Mouse (Mus musculus): ENCODE data around the gene Gm5286. TPM values are rescaled to one million over a fixed set of nuclear protein-coding genes. Genes with fewer than 3 reads are reported as not detected.
"Not testable (repeated sequence)": the region's sequence is repeated elsewhere in the genome, so short reads cannot be mapped to it uniquely, and the experiment has no call there.

The Gm5286 gene
- polyA plus RNA-seq (2016; fragmentation: Nextera tagmentation; extraction: Ambion mirVana): not detected in 2 replicates

GRCm38 (mm10) chr3:94196414-94196813 is at the start of gene Gm5286:
Gm5286 (plus strand) TSS chr3:94196714.
- ATAC-seq (ENCODE audit: insufficient number of reproducible peaks, insufficient read depth, low FRiP score, low TSS enrichment): not testable (repeated sequence)
- WGBS: 80% methylated on average over 3 of the region's 4 CpGs

GRCm38 (mm10) chr3:94167351-94167750 is 29.2 kb upstream of the Gm5286 start:
- not testable (repeated sequence) for H3K27ac ChIP-seq; H3K36me3 ChIP-seq; H3K4me2 ChIP-seq (replicated peaks); H3K9ac ChIP-seq; H3K9me3 ChIP-seq; H3K27me3 ChIP-seq; ATAC-seq (ENCODE audit: insufficient number of reproducible peaks, insufficient read depth, low FRiP score, low TSS enrichment); H3K4me3 ChIP-seq; H3K4me1 ChIP-seq

More at GRCm38 (mm10) chr3:94196414-94196813, at the start of gene Gm5286:
- not testable (repeated sequence) for H3K4me2 ChIP-seq (replicated peaks); H3K27me3 ChIP-seq; H3K36me3 ChIP-seq; H3K9ac ChIP-seq; H3K4me3 ChIP-seq; H3K27ac ChIP-seq; H3K4me1 ChIP-seq; H3K9me3 ChIP-seq

GRCm38 (mm10) chr3:94178093-94178492 is 18.4 kb upstream of the Gm5286 start, which contains the start of gene Gm10696:
Gm10696 (minus strand) TSS chr3:94178193.
- 82% methylated on average over 1 of the region's 1 CpGs for WGBS
- not testable (repeated sequence) for H3K9me3 ChIP-seq; H3K4me3 ChIP-seq; H3K4me1 ChIP-seq; H3K9ac ChIP-seq; ATAC-seq (ENCODE audit: insufficient number of reproducible peaks, insufficient read depth, low FRiP score, low TSS enrichment); H3K27ac ChIP-seq; H3K4me2 ChIP-seq (replicated peaks); H3K36me3 ChIP-seq; H3K27me3 ChIP-seq

Other genes with a start within 250 kb of the Gm5286 start
- not detected in 2 replicates for gene Tdpoz5, start 235.4 kb upstream of the Gm5286 start, polyA plus RNA-seq (2016; fragmentation: Nextera tagmentation; extraction: Ambion mirVana)
- not detected in 2 replicates for gene Gm9125, start 141.8 kb upstream of the Gm5286 start, polyA plus RNA-seq (2016; fragmentation: Nextera tagmentation; extraction: Ambion mirVana)
- not detected in 2 replicates for gene Gm10697, start 124.1 kb upstream of the Gm5286 start, polyA plus RNA-seq (2016; fragmentation: Nextera tagmentation; extraction: Ambion mirVana)
- gene Gm10696, start 18.5 kb upstream of the Gm5286 start, polyA plus RNA-seq (2016; fragmentation: Nextera tagmentation; extraction: Ambion mirVana): not detected in 2 replicates
- not detected in 2 replicates for gene Gm4778, start 67.3 kb downstream of the Gm5286 start, polyA plus RNA-seq (2016; fragmentation: Nextera tagmentation; extraction: Ambion mirVana)
- 11.7 and 12.3 TPM in 2 replicates for gene Them4, start 113.4 kb downstream of the Gm5286 start, polyA plus RNA-seq (2016; fragmentation: Nextera tagmentation; extraction: Ambion mirVana)
- gene Them5, start 145.4 kb downstream of the Gm5286 start, polyA plus RNA-seq (2016; fragmentation: Nextera tagmentation; extraction: Ambion mirVana): not detected in 2 replicates
- 2.8 and 3.6 TPM in 2 replicates for gene C2cd4d, start 165.7 kb downstream of the Gm5286 start, polyA plus RNA-seq (2016; fragmentation: Nextera tagmentation; extraction: Ambion mirVana)
- 0.72 and 0.88 TPM in 2 replicates for gene Rorc, start 176.1 kb downstream of the Gm5286 start, polyA plus RNA-seq (2016; fragmentation: Nextera tagmentation; extraction: Ambion mirVana)
- gene Lingo4, start 201.8 kb downstream of the Gm5286 start, polyA plus RNA-seq (2016; fragmentation: Nextera tagmentation; extraction: Ambion mirVana): 0.06 and 0.12 TPM in 2 replicates
- gene Tdrkh, start 216.6 kb downstream of the Gm5286 start, polyA plus RNA-seq (2016; fragmentation: Nextera tagmentation; extraction: Ambion mirVana): 11.8 and 13.9 TPM in 2 replicates
- 65.3 and 65.6 TPM in 2 replicates for gene Mrpl9, start 246.6 kb downstream of the Gm5286 start, polyA plus RNA-seq (2016; fragmentation: Nextera tagmentation; extraction: Ambion mirVana)
- gene Oaz3, start 247.2 kb downstream of the Gm5286 start, polyA plus RNA-seq (2016; fragmentation: Nextera tagmentation; extraction: Ambion mirVana): 0.41 and 0.45 TPM in 2 replicates